Mouse (Mus musculus) gastrocnemius, postnatal 25 days (tissue): ENCODE data around the gene Nfx1. TPM values are rescaled to one million over a fixed set of nuclear protein-coding genes. Genes with fewer than 3 reads are reported as not detected.

Source experiments
- DNase-seq: peaks from one replicate; pipeline ENCODE4 v3.0.0; 2022
- total RNA-seq, 2 experiments: library from RNA; stranded (reverse); gene quantifications; 1 replicate in 1 of 2; 2 replicates in 1 of 2; pipeline ENCODE4 v1.2.3; 2021

Gene Nfx1
- total RNA-seq, 2 experiments from 2014 or later, result 15.7 to 17.0 TPM

DNA sequence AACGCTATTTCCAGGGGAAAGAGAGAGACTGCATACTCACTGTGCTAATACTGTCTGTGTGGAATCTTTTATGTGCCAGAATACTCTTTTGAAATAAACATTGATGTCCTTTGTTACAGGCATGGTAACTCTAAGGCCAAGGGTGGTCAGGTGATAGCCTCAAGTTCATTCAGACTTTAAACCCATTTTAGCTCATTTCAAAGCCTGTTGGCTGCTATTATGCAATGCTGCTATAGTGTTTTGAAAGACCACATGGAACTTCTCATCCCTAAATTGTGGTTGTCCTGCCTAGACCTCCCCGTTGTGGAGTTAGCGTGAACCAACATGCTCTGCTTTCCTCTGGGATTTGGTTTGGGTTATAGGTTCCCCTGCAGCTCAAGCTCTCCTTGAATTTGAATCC is 5.0 kb downstream of the Nfx1 start:
- DNase-seq, result no peak

DNA sequence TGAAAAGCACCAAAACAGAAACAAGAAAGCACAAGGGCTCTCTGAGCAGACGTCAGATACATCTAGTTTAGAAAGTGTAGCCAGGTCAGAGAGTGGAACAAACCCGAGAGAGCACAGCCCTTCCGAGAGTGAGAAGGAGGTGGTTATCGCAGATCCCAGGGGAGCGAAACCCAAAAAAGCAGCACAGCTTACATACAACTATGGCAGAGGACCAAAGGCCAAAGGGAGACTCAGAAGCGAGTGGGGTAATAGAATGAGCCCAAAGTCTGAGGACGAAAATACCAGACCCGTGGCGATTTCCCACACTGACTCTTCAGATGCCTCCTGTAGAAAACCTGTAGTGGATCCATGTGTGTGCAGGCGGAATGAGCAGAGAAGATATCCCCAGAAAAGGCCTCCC is 5.9 kb downstream of the Nfx1 start:
- no peak for DNase-seq

DNA sequence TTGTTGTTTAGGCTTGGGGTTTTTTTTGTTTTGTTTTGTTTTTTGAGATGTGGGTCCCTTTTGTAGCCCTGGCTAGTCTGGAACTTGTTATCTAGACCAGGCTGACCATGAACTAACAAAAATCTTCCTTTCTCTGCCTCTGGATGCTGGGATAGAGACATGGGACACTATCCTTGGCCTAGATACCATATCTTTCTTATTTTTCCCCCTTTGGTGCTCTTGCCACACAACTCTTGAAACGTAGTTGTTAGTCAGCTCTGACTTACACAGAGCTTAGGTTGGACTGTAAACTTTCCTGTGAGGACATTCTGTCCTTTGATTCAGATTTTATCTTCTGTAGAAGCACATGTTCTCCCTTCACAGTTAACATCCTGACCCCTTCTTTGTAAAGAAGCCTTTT is 8.7 kb downstream of the Nfx1 start:
- no peak for DNase-seq

DNA sequence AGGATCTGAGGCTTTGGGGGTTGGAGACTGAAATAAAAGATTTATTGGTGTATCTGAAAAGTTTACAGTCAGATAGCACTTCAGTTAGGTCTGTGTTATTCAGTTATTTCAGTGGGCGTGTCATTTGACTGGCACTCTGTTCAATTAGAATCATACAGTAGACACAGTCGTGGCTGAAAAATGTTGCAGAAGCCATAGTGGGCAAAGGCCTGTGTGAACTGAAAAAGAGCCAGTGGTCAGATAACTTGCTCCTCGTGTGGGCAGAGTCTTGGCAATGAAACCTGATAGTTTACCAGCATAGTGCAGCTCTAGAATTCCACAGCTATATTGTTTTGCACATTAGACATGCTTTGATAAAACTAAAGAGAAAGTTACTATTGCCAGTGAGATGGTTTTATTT is 11.8 kb downstream of the Nfx1 start:
- DNase-seq, result no peak

DNA sequence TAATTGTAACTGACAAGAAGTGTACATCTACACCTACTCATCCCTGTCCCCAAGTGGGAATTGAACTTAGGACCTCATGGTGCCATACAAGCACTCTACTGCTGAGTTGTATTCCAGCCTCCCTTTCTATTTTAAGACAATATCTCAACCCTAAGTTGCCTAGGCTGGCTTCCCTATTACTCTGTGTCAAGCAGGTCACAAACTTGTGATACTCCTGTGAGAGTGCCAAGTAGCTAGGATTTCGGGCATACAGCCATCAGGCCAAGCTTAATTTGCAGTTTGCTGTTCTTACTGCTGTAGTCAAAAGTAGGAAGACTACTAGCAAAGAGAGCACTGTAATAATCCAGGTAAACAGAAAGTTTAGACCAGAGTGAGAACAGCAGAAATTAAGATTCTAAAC is 13.0 kb downstream of the Nfx1 start:
- peak; percentile 66 for DNase-seq

DNA sequence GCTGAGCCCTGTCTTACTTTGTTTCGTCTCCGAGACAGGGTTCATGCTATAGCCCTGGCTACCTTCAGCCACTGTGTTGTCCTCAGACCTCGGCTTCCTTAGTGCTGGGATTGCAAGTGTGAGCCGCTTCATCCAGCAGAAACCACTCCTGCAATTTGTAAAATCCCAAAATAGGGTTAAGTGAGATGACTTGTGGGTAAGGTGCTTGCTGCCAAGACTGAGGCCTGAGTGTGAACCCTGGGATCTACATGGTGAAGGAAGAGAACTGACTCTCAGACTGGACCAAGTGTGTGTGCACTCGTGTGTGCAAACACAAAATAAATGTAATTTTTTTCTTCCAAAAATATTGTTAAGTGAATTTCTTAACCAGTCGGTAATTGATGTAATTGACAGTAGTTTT is 18.9 kb downstream of the Nfx1 start:
- DNase-seq, result no peak

DNA sequence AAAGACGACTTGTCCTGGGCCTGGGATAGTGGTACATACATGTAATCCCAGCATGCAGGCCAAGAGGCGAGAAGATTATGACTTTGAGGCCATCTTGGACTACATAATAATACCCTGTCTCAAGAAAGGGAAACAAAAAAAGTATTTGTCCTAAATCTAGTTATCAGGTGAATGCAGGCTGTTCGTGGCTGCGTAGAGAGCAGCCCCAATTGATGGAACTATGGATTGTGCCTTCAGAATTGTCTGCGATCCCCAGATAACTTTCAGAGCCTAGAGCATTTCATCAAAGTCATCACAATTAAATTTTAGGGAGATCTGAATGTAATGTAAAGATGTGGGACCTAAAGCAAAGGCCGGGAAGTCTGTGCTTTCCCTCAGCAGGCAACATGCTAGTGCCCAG is 25.6 kb downstream of the Nfx1 start:
- no peak for DNase-seq

DNA sequence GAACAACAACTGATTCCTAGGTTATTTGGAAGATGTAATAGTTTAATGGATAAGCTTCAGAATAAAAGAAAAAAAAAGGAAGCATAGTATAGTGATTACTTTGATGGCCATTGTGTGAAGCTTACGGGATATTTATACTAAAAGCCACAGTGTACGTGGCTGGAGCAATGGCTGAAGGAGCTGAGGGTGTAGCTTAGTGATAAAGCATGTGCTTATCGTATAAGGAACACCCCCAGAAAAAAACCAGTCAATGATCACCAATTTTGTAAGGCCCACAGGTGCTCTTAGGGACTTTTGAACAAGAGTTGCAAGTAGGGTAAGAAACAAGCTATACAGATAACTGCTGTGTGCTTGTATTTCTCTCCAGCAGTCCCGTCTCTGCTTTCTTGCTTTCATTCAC is 27.2 kb downstream of the Nfx1 start:
- no peak for DNase-seq

DNA sequence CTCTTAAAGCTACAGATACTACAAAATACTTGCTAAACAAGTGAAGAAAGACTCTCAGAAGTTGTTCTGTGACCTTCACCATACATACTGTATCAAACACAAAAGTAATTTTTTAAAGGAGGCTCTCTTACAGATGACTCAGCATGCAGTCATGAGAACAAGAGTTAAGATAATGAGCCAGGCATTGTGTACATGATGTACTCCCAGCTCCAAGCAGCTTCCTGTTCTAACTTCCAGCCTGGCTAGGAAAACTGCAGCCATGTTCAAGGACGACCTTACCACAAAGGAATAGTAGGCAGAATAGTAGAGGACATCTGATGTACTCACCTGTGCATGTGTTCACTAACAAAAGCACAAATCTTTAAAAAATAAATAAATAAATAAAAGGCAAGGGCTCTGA is 29.6 kb downstream of the Nfx1 start:
- no peak for DNase-seq

DNA sequence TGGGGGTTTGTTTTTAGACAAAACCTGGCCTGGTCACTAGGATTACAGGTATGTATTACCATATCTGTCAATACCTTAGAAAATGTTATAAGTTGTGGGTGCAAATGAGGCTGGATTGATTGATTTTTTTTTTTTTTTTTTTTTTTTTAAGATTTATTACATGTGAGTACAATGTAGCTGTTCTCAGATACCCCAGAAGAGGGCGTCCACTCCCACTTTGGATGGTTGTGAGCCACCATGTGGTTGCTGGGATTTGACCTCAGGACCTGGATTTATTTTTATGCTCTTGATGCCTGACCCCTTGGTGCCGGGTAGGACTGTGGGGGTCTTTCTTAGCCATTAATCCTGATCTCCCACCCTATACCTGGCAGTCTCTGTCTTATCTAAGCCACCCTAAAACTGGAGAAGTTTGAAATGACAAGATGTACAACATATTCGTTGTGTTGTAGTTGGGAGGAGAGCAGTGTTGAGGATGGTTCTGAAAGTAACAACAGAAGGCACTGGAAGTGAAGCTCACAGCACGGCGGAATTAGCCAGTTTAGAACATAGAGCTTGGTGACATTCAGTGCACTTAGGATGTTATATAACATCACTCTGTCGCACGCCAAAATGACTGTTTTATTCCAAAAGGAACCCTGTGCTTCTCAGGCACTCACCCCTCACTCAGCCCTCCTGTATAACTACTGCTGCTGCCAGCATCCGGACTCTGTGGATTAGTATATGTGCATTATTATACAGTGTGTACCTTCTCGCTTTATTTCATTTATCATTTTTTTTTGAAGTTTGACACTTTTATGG is 30.3 kb downstream of the Nfx1 start:
- no peak for DNase-seq

DNA sequence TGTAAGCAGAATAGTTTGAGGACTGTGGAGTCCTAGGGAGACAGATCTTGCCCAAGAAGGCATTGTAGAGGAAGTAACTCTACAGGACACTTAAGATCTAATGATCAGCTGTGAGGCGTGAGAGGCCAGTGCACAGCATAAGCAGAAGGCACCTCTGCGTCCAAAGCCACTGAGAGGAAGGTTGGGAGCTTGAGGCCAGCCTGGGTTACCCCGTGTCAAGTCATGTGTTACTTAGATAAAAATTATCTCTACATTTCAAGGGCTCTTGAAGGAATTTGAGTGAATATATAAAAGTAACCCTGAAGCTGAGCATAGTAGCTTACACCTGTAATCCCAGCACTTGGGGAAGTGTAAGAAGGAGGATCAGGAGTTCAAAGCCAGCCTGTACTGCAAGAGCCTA is 42.6 kb downstream of the Nfx1 start:
- DNase-seq, result no peak

DNA sequence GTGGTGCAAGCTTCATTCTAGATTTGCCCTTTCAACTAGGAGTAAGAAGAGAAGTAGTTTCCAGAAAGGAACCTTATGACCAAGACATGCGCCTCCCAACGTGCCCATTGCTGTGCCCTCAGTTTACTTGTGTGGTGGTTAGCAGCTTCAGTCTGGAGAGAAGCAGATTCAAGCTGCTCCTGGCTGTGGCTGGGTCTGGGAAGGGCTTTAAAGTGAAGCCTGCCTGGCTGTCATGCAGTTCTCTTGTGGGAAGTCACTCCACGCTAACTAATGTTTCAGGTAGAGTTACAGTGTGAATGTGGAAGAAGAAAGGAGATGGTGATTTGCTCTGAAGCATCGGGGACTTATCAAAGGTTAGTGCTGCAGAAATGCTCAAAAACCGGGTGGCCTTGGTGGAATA is 45.1 kb downstream of the Nfx1 start:
- no peak for DNase-seq

DNA sequence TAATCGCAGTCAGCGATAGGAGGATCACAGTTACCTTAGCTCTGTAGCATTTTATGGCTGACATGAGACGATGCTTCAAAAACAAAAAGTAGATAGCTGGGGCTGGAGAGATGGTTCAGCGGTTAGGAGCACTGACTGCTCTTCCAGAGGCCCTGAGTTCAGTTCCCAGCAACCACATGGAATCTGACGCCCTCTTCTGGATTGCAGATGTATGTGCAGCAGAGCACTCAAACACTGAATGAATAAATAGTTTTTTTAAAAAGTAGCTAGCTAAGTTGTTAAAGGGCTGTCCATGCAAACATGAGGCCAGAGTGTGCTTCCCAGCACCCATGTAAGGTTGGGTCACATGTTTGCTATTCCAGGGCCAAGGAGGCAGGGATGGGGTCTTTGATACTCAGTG is 50.4 kb downstream of the Nfx1 start:
- DNase-seq, result no peak

DNA sequence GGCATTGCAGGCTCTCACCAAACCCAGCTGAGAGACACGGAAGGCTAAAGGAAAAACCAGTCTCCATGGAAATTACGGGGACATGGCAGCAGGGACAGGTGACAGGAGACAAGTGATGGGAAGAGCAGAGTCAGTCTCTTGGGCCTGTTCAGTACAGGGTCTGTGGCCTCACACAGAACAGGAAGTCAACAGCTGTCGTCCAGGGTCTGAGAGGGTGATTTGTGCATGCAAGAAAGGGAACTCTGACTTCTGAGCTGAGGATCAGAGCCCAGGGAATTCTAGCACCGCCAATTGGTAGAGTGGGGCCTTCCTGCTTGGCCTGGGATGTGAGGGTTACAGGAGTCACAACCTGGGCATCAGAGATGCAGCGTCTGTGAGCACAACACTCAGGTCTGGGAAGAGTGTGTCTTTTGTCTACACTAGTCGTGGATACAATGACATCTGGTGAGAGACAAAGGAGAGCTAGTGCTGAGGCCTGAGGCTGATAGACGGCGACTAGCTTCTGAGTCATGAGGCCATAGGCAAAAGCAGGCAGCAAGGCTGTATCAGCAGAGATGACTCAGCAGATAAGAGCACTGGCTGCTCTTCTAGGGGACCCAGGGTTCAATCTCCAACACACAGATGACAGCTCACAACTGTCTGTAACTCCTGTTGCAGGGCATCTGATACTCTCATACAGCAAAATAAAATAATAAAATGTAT is 55.5 kb downstream of the Nfx1 start:
- DNase-seq, result no peak

DNA sequence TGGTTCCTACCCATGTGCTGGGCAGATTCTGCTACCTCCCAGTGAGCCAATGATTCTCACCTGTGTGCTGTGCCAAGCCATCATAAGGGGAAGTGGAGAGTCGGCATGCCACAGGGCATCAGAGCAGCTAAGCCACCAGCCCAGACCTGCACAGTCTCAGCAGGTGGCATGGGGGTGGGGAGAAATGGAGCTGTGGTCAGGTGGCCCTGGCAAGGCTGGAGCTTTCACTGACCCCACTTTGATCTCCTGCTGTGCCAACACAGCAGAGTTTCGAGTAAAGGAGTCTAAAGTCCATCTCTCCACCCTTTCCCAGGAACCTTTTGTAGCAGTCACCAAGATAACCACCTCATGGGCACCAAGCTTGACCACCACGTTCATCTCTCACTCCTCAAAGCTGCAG is 57.2 kb downstream of the Nfx1 start:
- DNase-seq, result no peak

DNA sequence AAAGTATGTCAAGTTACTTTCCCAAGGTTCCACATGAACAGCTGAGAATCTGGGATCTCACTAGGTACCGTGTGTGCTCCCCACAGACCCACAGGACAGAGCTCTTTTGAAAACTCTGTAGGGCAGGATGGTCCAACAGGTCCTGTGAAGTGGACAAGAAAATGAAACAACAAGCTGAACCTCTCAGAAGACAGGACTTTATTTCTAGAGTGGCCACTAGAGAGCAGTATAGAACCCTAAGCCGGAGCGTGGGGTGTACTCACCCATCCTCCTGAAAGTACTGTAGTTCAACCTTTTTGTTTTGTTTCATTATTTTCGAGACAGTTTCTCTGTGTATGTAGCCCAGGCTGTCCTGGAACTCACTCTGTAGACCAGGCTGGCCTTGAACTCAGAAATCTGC is 57.6 kb downstream of the Nfx1 start:
- DNase-seq, result no peak

DNA sequence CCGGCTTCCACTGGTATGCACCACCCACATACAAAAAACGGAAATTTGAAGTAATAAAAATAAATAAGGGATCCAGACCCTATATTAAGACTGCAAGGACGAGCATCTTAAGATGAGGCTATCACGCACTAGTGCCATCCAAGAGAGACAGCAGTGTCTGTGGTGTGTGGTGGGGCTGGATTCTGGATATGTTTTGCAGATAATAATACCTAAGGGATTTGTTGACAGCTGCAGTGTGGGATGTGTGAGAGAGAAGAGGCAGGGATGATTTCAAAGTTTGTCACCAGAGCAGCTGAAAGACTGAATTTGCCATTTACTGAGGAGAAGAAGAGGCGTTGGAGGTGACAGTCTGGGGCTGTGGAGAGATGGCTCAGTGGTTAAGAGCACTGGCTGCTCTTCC is 58.7 kb downstream of the Nfx1 start:
- no peak for DNase-seq

DNA sequence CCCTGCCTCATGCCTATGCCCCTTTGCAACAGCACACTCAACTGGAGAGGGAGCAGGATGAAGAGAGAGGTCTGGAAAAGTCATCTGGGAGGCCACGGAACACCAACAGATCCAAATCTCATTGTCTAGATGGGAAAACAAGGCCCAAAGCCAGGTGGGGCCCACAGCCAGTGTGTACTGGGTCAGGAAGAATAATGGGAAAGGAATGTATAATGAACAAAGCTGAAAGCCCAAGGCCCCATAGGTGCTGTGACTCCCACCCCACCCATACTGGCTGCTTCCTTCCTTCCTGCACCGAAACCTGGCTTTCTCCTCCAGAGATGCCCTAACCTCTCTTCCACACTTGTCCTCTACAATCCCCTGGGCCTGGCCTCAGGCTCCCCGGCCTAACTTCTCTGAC is 60.5 kb downstream of the Nfx1 start:
- peak; percentile 66 for DNase-seq

DNA sequence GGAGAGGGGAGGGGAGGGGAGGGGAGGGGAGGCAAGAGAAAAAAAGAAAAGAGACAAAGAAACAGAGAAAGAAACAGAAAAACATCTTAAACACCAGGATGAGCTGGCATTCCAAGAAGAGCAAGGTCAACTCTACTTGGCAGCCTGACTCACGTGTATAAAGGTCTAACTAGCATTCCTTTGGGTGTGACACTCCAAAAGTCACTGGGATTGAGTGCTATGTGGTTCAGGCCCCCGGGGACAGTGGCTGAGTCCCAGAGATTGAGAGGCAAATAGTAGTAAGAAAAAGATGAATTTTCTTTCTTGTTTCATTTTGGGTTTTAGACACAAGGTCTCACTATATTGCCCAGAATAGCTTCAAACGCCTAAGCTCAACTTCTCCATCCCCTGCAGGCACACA is 67.2 kb downstream of the Nfx1 start:
- no peak for DNase-seq

DNA sequence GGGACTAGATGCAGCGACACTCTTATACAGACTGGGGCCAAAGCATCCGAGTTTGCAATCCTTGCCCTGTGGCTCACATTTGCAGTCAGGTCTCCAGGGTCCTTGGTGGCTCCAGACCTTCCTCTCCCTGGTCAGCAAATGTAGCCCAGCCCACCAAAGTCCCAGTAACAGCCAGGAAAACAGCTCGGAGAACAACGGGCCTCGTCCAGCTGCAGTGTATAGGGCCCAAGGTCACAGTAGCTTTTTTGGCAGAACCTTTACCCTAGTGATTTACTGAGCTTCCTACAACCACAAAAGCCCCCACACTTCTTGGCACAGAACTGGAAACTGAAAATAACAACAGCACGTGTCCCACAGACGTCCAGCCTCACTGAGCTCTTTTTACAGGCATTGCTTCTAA is 70.3 kb downstream of the Nfx1 start:
- peak; percentile 42 for DNase-seq

DNA sequence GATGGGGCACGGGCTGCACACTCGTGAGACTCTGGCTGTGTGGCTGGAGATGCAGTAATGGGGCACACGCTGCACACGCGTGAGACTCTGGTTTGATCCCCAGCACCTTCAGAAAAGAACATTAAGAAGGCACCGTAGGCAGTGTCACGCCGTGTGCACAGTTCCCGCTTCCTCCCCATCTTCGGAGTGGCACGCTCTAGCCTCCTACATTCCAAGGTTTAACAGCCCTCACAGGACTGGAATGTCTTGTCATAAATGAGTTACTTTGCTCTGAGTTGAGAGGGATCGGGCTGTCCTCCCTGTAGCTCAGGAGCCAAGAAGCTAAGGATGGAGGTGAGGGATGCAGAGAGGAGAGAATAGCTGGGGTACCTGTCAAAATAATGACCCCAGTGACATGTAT is 72.2 kb downstream of the Nfx1 start:
- no peak for DNase-seq

DNA sequence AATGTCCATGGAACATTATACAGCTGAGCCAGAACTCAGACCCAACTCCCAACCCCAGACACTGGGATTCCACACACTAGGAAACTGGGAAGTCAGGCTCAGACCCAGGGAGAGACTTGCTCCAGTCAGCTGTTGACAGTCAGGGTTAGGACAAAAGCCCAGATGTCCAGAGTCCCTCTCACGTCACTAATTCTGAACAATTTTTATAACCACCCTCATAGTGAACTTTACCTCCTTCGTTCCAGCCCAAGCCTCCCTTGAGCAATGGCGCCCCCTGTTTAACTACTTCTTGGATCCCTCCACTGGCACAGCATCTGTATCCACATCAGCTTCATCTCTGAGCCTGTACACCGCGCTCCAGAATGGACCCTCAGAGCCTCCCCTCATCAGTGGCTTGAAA is 73.3 kb downstream of the Nfx1 start:
- no peak for DNase-seq

DNA sequence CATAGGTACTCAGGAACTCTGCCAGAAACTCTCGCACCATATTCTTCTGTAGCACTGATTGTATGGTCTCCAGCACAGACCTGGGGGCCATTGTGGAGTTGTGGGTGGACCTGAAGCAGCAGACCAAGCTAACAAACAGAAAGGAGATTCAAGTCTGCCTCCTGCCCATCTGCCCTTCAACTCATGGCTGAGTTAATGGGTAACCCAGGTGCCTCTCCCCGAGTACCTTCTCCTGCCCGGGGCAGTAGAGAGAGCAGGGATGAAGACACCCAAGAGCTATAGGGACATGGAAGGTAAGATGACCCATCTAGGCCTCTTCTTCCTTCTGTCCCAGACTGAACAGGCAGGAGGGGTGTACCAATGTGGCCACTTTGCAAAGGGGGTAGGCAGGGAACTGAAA is 74.6 kb downstream of the Nfx1 start:
- no peak for DNase-seq

DNA sequence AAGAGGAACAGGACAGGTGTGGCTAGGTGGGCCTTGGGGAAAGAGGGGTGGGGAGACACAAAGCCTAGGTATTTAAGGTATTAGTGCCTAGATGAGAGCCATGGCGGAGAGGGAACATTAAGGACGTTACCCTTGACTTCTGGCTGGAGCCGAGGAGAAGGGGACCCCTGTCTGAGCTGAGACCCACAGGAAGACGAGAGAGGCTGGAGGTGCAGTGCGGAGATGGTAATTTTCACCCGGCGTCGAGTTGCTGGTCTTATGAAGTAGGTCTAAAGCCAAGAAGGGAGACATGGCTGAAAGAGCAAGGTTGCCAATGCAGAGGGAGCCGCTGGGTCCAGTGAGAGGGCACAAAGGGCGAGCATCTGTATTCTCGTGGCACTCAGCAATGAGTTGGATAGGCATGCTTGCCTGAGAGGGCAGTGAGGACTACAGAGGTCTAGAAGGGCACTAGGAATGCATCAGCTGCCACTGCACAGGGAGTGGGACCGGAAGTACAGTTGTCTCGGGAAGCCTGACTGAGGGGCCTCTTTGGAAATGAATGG is 75.6 kb downstream of the Nfx1 start:
- no peak for DNase-seq
